Mouse (Mus musculus) regulatory T cell (primary cell): ENCODE measurements around the gene Arnt2.

ENCODE experiments used
- in situ Hi-C: fragments of 300-600 bp; cut with MboI, MseI; formaldehyde crosslinking; loops from one replicate; pipeline ENCODE4 v1.15.1; 2025; ENCODE audit warnings: high pct_unique_total_duplicates

Arnt2 gene

DNA sequence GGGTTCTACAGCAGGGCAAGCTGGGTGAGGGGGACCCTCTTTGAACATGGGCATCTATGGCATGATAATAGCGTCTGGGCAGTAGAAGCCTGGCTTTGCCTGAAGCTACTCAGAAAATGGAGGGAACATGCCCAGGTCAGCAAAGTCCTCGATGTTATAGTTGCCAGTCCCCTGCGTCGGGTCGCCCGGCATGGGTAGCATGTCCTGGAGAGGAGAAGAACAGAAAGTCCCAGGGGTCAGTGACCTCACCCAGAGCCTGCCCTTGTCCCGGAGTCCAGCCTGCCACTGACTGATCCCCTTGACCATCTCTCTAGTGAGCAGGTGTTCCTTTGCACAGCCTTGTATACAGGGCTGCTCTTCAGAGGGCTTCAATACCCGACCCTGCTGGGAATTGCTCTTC, 160.0 kb downstream of the Arnt2 start:
- in situ Hi-C loops = no loop called here

- in situ Hi-C loops = no loop called here
These were observed 160.6 kb downstream of the Arnt2 start for GRCm38 (mm10) chr7:84249381-84249780.

DNA sequence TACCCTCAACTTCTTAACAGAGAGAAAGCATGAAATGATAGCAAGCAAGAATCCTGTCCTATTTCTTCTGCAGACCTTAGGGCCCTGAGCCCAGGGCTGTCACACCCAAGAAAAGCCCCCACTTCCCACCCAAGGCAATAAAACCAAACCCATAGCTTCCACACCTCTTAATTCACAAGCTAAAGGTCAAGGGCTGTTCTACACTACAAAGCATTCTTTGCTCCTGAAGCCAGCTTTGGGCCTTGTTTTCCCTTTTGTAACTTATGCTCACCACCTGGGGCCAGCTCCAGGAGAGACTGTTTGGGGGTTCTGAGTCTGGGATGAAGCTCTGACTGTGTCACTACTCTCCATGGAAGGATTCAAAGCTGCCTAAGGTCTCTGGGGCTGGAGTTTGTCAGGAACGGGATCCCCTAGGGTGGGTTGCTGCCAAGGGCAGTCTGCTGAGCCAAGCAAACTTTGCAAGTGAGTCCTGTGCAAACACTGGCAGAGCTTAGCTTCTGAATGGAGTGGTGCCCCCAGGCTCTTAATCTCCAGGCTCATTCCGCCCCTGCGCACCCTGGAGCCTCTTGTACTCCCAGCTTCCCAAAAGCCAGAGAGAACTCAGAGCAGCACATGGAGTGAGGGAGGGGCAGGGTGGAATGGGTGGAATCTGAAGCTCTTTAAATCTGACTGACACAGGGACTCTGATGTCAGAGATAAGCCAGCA, 161.9 kb downstream of the Arnt2 start:
- in situ Hi-C loops = no loop called here

GRCm38 (mm10) chr7:84246878-84247277, 163.1 kb downstream of the Arnt2 start:
- in situ Hi-C loops = no loop called here

- in situ Hi-C loops = no loop called here
These were observed 163.9 kb downstream of the Arnt2 start for GRCm38 (mm10) chr7:84246093-84246492.

- in situ Hi-C loops = no loop called here
These were observed 169.6 kb downstream of the Arnt2 start for GRCm38 (mm10) chr7:84240406-84240805.

GRCm38 (mm10) chr7:84237655-84238054, 172.3 kb downstream of the Arnt2 start:
- in situ Hi-C loops = no loop called here

GRCm38 (mm10) chr7:84231396-84231795, 178.6 kb downstream of the Arnt2 start:
- in situ Hi-C loops = no loop called here

DNA sequence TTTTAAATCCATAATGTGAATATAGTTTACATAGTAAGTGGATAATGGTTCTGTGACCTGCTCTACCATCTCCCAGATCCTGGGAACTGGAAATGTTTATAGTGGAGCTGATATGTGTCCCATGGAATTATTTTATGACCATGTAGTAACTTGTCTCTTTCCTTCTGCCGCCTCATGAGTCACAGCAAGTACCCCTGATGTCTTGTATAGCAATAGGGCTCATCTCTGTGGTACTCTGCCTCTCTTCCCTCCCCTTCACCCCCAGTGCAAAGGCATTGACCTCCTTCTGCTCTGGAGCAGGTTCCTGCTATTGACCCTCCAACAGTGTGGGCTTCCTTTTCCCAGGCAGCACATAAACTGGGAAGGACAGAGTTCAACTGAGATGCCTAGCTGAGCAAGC, 182.3 kb downstream of the Arnt2 start:
- in situ Hi-C loops = no loop called here

- in situ Hi-C loops = no loop called here
These were observed 183.1 kb downstream of the Arnt2 start for GRCm38 (mm10) chr7:84226909-84227308.

- in situ Hi-C loops = no loop called here
These were observed 197.9 kb downstream of the Arnt2 start for GRCm38 (mm10) chr7:84212112-84212511.

GRCm38 (mm10) chr7:84210585-84211291, 199.2 kb downstream of the Arnt2 start:
- in situ Hi-C loops = no loop called here

GRCm38 (mm10) chr7:84203981-84204380, 206.0 kb downstream of the Arnt2 start:
- in situ Hi-C loops = no loop called here

DNA sequence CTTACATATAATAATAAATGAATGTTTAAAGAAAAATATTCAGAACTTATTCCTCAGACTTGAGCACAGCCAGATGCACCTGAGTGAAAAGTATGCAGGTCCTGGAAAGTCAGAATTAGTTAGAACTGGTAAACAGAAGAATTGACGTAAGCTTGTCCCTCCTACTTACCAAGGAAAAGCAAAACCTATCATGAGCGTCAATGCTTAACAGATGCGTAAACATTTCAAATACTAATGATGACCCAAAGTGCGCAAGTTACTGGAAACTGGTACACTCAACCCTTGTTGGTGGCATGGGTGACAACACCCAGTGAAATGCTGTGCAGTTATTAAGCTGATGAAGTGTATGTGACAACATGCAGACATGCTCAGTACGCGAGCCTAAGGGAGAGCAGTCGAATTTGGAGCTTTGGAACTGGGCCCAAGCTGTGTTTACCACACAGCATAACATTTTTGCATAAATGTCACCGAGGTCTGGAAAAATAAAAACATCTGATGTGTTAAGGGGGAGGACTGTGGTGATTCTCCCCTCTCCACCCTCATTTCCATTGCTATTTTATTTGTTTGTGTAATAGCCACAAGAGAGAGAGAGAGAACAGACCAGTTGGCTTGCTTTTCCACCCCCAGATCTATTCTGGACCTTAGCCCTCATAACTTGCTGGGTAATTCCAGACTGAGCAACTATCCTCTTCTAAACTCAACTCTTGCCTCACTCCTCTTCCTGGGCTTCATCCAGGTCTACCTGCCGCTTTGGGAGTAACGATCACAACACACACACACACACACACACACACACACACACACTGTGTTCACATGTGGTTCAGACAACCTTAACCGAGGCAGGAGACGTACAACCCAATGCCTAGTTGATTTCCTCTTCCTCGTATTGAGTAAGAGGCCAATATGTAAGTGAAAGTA, 208.6 kb downstream of the Arnt2 start:
- in situ Hi-C loops = no loop called here

- in situ Hi-C loops = no loop called here
These were observed 212.6 kb downstream of the Arnt2 start for GRCm38 (mm10) chr7:84197208-84197860.
